Mouse (Mus musculus): ENCODE data around the gene Gp9.

The Gp9 gene

DNA sequence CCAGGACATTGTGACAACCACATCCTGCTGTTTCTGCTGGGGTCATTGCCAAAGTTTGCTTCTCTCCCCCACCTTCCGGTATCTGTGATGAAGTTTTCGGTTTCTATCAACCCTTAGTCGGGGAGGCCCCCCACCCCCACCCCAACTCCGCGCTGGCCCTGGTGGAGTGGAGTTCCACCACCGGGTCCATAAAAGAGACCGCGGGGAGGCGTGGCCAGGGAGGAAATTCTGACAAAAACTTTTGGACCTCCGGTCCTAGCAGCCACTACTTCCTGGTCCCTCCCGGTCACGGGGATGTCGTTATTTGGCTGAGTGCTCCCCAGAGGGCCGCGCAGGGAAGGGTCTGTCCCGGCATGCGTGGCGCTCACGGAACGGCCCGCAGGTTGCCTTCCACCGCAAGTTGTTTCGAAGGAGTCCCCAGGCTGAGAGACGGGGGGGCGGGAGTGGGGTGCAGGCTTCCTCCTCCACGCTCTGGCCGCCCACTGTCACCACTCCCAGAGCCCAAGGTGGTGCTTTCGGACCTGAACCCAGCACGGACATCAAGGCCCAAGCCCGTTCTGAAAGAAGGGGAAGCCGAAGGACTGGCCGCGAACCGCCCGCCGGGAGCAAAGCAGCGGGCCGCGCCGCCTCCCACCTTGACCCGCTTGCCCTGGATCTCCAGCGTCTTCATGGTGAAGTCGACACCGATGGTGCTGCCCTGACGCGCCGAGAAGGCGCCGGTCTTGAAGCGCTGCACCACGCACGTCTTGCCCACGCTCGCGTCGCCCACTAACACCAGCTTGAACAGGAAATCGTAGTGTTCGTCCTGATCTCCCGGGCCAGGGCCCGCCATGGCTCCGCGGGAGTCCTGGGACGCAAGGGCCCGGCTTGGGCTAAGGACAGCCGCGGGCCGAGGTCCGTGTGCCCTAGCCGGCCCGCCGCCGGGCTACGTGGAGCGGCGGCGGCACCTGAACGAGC, 33.1 kb downstream of the Gp9 start:
- DNase-seq, result peak; percentile 51

DNA sequence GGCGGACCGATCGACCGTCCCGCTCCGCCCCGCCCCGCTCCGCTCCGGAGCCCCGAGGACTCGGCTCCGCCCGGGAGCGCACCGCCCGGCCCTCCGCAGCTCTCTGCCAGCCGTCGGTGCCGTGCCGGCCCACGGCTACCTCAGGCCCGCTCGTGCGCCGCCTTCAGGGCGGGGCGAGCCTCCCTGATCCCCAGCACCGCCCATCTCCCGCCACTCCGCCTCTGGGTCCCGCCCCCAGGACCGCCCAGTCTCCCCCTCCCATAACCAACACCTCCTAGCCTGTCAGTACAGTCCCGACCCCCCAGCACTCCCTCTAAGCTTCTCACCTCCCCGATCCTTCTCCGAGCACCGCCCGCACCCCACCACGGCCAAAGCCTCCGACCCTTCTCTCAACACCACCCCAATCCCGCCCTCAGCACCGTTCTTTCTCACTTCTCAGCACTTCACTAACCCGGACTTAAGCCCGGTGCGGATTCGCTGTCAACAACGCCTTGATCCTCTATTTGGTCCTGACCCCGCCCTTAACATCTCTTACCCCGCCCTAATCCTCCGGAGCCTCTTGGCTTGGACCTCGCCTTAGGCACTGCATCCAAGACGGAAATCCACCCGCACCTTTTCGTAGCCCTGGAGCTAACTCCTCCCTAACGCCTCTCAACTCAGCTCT, 33.9 kb downstream of the Gp9 start, which contains the start of gene Rab43:
Rab43 (minus strand) TSS at position 490 of the 664 bp plus-strand sequence.
- peak; percentile 90 for DNase-seq

DNA sequence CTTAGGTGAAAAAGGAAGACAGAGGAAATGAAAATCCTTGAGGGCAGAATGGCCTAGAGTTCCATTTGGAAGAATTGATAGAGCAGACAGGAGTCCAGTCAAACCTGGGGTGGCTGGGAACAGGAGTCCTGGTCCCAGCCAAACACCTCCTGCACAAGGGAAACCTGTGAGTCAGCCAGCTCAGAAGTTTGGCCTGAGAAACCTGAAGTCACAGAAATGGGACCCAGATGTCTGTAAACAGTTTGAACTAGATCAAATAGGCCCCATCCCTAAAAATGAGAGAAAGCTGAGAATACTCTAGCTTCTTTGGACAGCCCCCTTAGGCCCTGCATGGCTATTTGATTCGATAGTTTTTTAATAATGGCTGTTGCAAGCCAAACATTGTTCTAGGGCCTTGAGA, 34.8 kb downstream of the Gp9 start:
- DNase-seq, result no peak

DNA sequence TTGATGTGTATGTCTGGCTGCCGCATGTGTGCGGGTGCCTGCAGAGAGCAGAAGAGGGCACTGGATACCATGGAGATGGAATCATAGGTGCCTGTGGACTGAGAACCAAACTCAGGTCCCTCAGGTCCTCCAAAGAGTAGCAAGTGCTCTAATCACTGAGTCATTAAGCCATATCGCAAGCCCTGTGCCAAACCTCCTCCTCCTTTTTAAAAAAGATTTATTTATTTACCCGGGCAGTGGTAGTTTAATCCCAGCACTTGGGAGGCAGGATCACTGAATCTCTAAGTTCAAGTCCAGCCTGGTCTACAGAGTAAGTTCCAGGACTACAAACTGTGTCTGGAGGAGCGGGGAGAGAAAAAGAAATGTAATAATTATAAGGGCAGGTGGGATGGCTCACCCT, 36.6 kb downstream of the Gp9 start:
- DNase-seq, result no peak

DNA sequence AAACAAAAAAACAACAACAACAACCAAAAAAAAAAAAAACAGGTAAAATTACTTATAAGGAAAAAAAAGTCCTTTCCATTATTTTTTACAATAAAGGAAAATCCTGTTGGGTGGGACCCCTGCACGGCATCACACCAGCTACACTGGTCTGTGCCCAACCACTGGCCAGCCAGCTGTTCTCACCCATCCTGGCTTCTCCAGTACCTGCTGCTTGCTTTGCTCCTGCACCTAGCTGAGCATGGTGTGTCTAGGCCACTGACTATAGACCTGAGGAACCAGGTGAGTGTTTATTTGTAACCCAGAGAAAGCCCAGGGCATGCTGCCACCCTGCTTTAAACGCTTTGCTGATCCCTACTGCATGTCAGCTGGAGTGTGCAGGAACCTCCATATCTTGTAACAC, 42.5 kb downstream of the Gp9 start:
- no peak for DNase-seq

Measured in cerebellum, adult 9-10 months (tissue).